Mouse (Mus musculus): ENCODE data around the gene Josd1. TPM values are rescaled to one million over a fixed set of nuclear protein-coding genes. Genes with fewer than 3 reads are reported as not detected.

Josd1 gene
- polyA plus RNA-seq, 1 experiment from 2014 or later, result 29.0 TPM

DNA sequence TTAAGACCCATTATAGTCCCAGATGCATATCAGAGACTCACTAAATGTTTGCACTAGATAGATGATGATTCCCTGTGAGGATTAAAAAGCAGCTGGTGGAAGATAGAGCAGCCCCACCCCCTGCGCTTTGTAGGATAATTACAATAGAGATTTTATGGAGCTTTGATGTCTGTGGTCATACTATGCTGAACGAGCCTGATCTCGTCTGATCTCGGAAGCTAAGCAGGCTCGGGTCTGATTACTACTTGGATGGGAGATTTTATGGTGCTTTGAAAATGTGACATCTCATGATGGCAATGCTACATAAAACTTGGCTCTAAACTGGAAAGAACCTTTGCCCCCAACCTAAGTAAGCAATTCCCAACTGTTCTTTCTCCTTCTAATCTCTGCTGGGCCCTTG is 4.6 kb upstream of the Josd1 start:
- Histone ChIP-seq H3K27ac (ENCODE audit: poor library complexity, severe bottlenecking) (no peak overlapping the region), H3K9me3 (replicated peaks) (no peaks in the 10 kb centered on the region), H3K9ac (no peak overlapping the region), H3K4me1 (replicated peaks) (peaks cover 44% of the 10 kb centered on the region), H3K4me2 (peak overlapping the region; percentile 99), H3K36me3 (peaks cover 11% of the 10 kb centered on the region), H3K4me3 (no peak overlapping the region), H3K27me3 (replicated peaks) (no peaks in the 10 kb centered on the region)
- ATAC-seq (ENCODE audit: insufficient number of reproducible peaks, low FRiP score), result no peak
- 90% methylated on average over 5 of the region's 5 CpGs for WGBS

DNA sequence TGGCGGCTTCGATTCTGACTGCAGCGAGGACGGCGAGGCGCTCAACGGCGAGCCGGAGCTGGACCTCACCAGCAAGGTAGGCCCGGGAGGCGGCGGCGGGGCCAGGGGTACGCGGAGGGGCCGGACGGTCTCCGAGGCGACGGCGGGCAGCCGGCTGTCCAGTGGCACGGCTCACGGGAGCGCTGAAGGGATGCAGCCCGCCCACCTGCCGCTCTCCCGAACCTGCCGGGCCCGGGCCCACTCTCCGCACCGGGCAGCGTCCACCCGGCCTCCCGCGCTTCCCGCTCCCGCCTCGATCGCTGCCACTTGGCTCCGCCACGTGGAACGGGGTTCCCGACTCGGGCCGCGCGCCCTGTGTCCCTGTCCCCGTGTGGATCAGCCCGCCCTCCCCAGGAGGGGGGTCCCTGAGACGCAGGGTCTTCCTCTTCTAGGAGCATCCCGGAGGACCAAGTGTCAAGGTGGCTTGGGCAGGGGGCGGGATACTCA is 3.3 kb upstream of the Josd1 start:
- Histone ChIP-seq H3K27me3 (replicated peaks) (no peaks in the 10 kb centered on the region), H3K9me3 (replicated peaks) (no peaks in the 10 kb centered on the region), H3K4me2 (peak overlapping the region; percentile 99), H3K4me1 (replicated peaks) (peaks cover 42% of the 10 kb centered on the region), H3K9ac (peak overlapping the region; percentile 96), H3K27ac (ENCODE audit: poor library complexity, severe bottlenecking) (peak overlapping the region; percentile 89), H3K36me3 (peaks cover 11% of the 10 kb centered on the region), H3K4me3 (peak overlapping the region; percentile 95)
- under 1% methylated on average over 41 of the region's 53 CpGs for WGBS
- ATAC-seq (ENCODE audit: insufficient number of reproducible peaks, low FRiP score), result peak; percentile 12; the same call in 1 of the 2 replicates

GRCm38 (mm10) chr15:79690426-79691022 is 2.8 kb upstream of the Josd1 start, which contains the start of gene Gtpbp1:
Gene Gtpbp1 (plus strand): TSS chr15:79690845.
- 0% methylated on average over 45 of the region's 45 CpGs for WGBS
- peaks cover 45% of the 10 kb centered on the region for H3K4me1 ChIP-seq (replicated peaks)

GRCm38 (mm10) chr15:79689662-79690425 is 2.1 kb upstream of the Josd1 start:
- peak overlapping the region; percentile 95 for H3K4me3 ChIP-seq
- no peaks in the 10 kb centered on the region for H3K27me3 ChIP-seq (replicated peaks)
- H3K4me1 ChIP-seq (replicated peaks), result peaks cover 49% of the 10 kb centered on the region
- WGBS, result 16% methylated on average over 24 of the region's 24 CpGs
- peaks cover 8% of the 10 kb centered on the region for H3K36me3 ChIP-seq
- no peak overlapping the region for H3K27ac ChIP-seq (ENCODE audit: poor library complexity, severe bottlenecking)
- peak overlapping the region; percentile 99 for H3K4me2 ChIP-seq
- ATAC-seq (ENCODE audit: insufficient number of reproducible peaks, low FRiP score), result no peak
- peak overlapping the region; percentile 55 for H3K9ac ChIP-seq
- no peaks in the 10 kb centered on the region for H3K9me3 ChIP-seq (replicated peaks)

More at GRCm38 (mm10) chr15:79690426-79691022, 2.8 kb upstream of the Josd1 start, which contains the start of gene Gtpbp1:
- Histone ChIP-seq H3K27me3 (replicated peaks) (no peaks in the 10 kb centered on the region), H3K36me3 (peaks cover 11% of the 10 kb centered on the region), H3K4me2 (peak within 1 kb of the TSS; percentile 99), H3K27ac (ENCODE audit: poor library complexity, severe bottlenecking) (peak within 1 kb of the TSS; percentile 89), H3K9me3 (replicated peaks) (no peaks in the 10 kb centered on the region), H3K9ac (peak within 1 kb of the TSS; percentile 96), H3K4me3 (peak within 1 kb of the TSS; percentile 95)
- ATAC-seq (ENCODE audit: insufficient number of reproducible peaks, low FRiP score), result peak; percentile 92

GRCm38 (mm10) chr15:79688268-79688956 is 693 bp upstream of the Josd1 start:
- ATAC-seq (ENCODE audit: insufficient number of reproducible peaks, low FRiP score), result no peak

DNA sequence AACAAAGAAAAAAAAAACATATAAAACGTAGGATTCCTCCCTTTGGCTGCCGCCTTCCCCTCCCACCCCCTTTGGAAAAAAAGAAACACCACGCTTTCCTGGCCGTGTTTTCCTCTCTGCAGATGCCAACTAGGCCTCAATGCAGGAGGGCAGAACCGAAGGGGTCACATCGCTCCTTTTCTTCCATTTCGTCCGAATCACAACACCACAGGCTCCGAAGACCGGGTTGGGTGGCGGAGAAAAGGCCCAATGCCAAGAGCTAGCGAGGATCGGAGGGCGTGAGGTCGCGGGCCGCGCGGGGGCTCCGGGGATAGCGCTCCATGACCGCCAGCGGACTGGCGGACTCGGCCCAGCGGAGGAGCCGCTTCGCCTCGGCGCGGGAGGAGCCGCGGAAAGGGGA is 544 bp downstream of the Josd1 start:
- Histone ChIP-seq H3K27me3 (replicated peaks) (no peaks in the 10 kb centered on the region), H3K4me2 (peak overlapping the region; percentile 95), H3K27ac (ENCODE audit: poor library complexity, severe bottlenecking) (peak overlapping the region; percentile 98), H3K9ac (peak overlapping the region; percentile 97), H3K4me1 (replicated peaks) (peaks cover 59% of the 10 kb centered on the region), H3K9me3 (replicated peaks) (no peaks in the 10 kb centered on the region), H3K4me3 (peak overlapping the region; percentile 91), H3K36me3 (no peaks in the 10 kb centered on the region)
- under 1% methylated on average over 33 of the region's 33 CpGs for WGBS
- ATAC-seq (ENCODE audit: insufficient number of reproducible peaks, low FRiP score), result no peak

More at GRCm38 (mm10) chr15:79688268-79688956, 693 bp upstream of the Josd1 start:
- Histone ChIP-seq H3K27ac (ENCODE audit: poor library complexity, severe bottlenecking) (peak overlapping the region; percentile 98), H3K4me1 (replicated peaks) (peaks cover 50% of the 10 kb centered on the region), H3K9me3 (replicated peaks) (no peaks in the 10 kb centered on the region), H3K4me3 (peak overlapping the region; percentile 91), H3K9ac (peak overlapping the region; percentile 97), H3K36me3 (no peaks in the 10 kb centered on the region), H3K27me3 (replicated peaks) (no peaks in the 10 kb centered on the region), H3K4me2 (peak overlapping the region; percentile 95)
- WGBS, result 5% methylated on average over 8 of the region's 8 CpGs

DNA sequence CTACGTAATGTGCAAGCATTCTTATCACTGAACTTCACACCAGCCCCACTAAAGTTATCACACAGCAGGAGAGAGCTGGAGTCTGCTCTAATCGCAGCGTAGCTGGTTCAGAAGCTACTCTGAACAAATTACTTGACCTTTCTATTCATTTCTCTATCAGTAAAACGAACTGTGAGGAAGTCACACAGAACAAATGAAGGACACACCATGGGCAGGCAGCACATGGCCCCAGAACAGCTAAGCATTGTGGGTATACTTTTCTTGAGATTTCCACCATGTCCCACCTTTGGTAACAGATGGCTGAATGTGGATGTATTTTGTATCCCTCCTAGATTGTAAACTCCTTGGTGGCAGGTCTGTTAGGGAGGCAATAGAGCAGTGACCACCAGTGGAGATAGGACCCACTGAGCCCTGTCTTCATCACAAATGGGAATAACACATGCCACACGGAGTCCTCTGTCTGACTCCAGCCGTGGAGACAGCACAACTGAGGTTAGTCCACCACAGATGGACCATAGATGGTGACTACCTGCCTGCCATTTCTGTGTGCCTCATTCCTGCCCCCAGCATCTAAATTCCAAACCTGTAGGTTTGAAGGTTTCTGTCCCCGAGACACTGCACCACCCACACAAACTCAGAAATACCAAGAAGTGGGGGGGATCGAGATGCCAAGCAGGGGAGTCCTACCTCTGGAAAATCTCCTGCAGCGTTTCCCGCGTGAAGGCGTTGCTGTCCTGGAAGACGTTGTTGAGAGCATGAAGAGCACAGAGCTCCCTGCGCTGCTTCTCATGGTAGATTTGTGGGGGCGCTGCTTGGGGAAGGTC is 1.5 kb downstream of the Josd1 start:
- ATAC-seq (ENCODE audit: insufficient number of reproducible peaks, low FRiP score), result no peak
- peak overlapping the region; percentile 91 for H3K4me3 ChIP-seq
- 2% methylated on average over 15 of the region's 15 CpGs for WGBS
- no peaks in the 10 kb centered on the region for H3K36me3 ChIP-seq
- H3K27me3 ChIP-seq (replicated peaks), result no peaks in the 10 kb centered on the region
- H3K27ac ChIP-seq (ENCODE audit: poor library complexity, severe bottlenecking), result peak overlapping the region; percentile 69
- H3K9ac ChIP-seq, result peak overlapping the region; percentile 97
- H3K4me1 ChIP-seq (replicated peaks), result peaks cover 60% of the 10 kb centered on the region
- H3K4me2 ChIP-seq, result peak overlapping the region; percentile 95
- H3K9me3 ChIP-seq (replicated peaks), result no peaks in the 10 kb centered on the region

DNA sequence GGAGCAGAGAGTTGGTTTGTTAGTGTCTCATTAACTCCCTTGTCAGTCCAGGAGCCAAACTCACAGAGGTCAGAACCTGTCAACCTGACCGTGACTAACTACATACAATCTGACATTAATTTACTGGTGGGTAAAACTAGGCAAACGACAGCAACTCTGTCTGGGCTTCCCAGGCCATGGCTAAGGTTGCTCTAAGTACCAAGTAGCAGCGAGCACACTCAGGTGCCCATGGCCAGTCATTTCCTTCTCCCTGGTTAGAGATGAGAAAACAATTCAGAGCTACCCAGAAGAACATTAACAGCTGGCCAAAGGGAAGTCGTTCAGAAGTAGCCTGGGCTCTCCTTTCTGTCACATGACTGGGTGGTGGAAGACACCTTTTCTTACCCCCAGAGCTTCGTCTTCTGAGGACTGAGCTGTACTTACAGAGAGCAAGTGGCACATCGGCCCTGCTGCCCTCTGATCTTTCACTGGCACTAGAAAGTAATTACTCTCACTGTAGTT is 2.5 kb downstream of the Josd1 start:
- peak overlapping the region; percentile 95 for H3K4me2 ChIP-seq
- peaks cover 67% of the 10 kb centered on the region for H3K4me1 ChIP-seq (replicated peaks)
- H3K36me3 ChIP-seq, result no peaks in the 10 kb centered on the region
- WGBS, result 32% methylated on average over 6 of the region's 6 CpGs
- H3K4me3 ChIP-seq, result peak overlapping the region; percentile 91
- ATAC-seq (ENCODE audit: insufficient number of reproducible peaks, low FRiP score), result no peak
- peak overlapping the region; percentile 69; the same call in 1 of the 2 replicates for H3K27ac ChIP-seq (ENCODE audit: poor library complexity, severe bottlenecking)
- no peaks in the 10 kb centered on the region for H3K9me3 ChIP-seq (replicated peaks)
- H3K27me3 ChIP-seq (replicated peaks), result no peaks in the 10 kb centered on the region
- H3K9ac ChIP-seq, result peak overlapping the region; percentile 97

GRCm38 (mm10) chr15:79684616-79685015 is 3.1 kb downstream of the Josd1 start:
- peak overlapping the region; percentile 75; the same call in 1 of the 2 replicates for H3K27ac ChIP-seq (ENCODE audit: poor library complexity, severe bottlenecking)
- peaks cover 63% of the 10 kb centered on the region for H3K4me1 ChIP-seq (replicated peaks)
- no peak for ATAC-seq (ENCODE audit: insufficient number of reproducible peaks, low FRiP score)
- no peaks in the 10 kb centered on the region for H3K9me3 ChIP-seq (replicated peaks)
- H3K4me3 ChIP-seq, result peak overlapping the region; percentile 91
- H3K36me3 ChIP-seq, result peaks cover 2% of the 10 kb centered on the region; the same call in 1 of the 2 replicates
- H3K4me2 ChIP-seq, result peak overlapping the region; percentile 95
- peak overlapping the region; percentile 97 for H3K9ac ChIP-seq
- 73% methylated on average over 6 of the region's 6 CpGs for WGBS
- H3K27me3 ChIP-seq (replicated peaks), result no peaks in the 10 kb centered on the region
